Mouse (Mus musculus) embryonic fibroblast, embryonic 13.5 days (primary cell): ENCODE measurements around the gene Gpank1.

Experiments
- CTCF ChIP-seq: IDR thresholded peaks from 2 replicates; pipeline ENCODE4 v1.5.1; 2011; ENCODE audit warnings: mild to moderate bottlenecking, control low read depth, low read length, moderate library complexity, borderline replicate concordance; ENCODE audit not compliant: insufficient read depth
- POLR2A ChIP-seq: IDR thresholded peaks from 2 replicates; pipeline ENCODE4 v1.6.1; 2011; ENCODE audit warnings: low read depth, mild to moderate bottlenecking, control low read depth, low read length, moderate library complexity

GRCm38 (mm10) chr17:35153077-35153476, 31.8 kb downstream of the Gpank1 start:
- no peak for TF ChIP-seq CTCF
- no peak for TF ChIP-seq POLR2A
